In genomic region chr6:94582055-94582454, GRCm38 (mm10) we compare ENCODE assay signal across 24 mouse cellular contexts.
"Had no signal": no experiment of that assay in that cellular context is flagged by ENCODE, and none has a peak within 500 bp of the region (broad histone marks: within the 10 kb centered on the region; RNA-seq: fewer than 3 reads in every experiment).

No protein-coding gene starts in this region.

- H3K9me3 ChIP-seq: heart, embryonic 13.5 days; heart, embryonic 15.5 days; hindbrain, embryonic 13.5 days; hindbrain, embryonic 15.5 days; intestine, embryonic 15.5 days; kidney, embryonic 15.5 days; limb, embryonic 13.5 days; limb, embryonic 15.5 days; liver, embryonic 12.5 days had no signal

- H3K4me2 ChIP-seq: heart, embryonic 11.5 days; heart, embryonic 13.5 days; heart, embryonic 15.5 days; hindbrain, embryonic 13.5 days; hindbrain, embryonic 15.5 days; intestine, embryonic 15.5 days; kidney, embryonic 15.5 days; limb, embryonic 13.5 days; limb, embryonic 15.5 days; liver, embryonic 12.5 days had no signal

- H3K4me3 ChIP-seq: heart, adult 2 months; heart, embryonic 13.5 days; heart, embryonic 15.5 days; hindbrain, embryonic 13.5 days; hindbrain, embryonic 15.5 days; intestine, embryonic 15.5 days; kidney, embryonic 15.5 days; limb, embryonic 13.5 days; limb, embryonic 15.5 days; liver, embryonic 12.5 days had no signal

- DNase-seq: gastrocnemius, postnatal 14 days; gastrocnemius, postnatal 36 days; heart, adult 2 months; heart, postnatal 4 days; kidney, adult 11 months; kidney, adult 2 months; kidney, adult 9 months; kidney, postnatal 14 days; kidney, postnatal 36 days; layer of hippocampus, adult 9-11 months; layer of hippocampus, postnatal 36 days; left cerebral cortex, postnatal 4 days had no signal

- H3K4me1 ChIP-seq: intestine, embryonic 15.5 days; kidney, embryonic 15.5 days; limb, embryonic 15.5 days; liver, embryonic 12.5 days had no signal

- H3K27me3 ChIP-seq: heart, embryonic 13.5 days; heart, embryonic 15.5 days; hindbrain, embryonic 13.5 days; hindbrain, embryonic 15.5 days; intestine, embryonic 15.5 days; kidney, embryonic 15.5 days; limb, embryonic 15.5 days; liver, embryonic 12.5 days had no signal

- ATAC-seq: hindbrain, postnatal 0 days; intestine, embryonic 15.5 days; liver, embryonic 12.5 days had no signal

- H3K27ac ChIP-seq: heart, adult 2 months; heart, embryonic 13.5 days; heart, embryonic 15.5 days; hindbrain, embryonic 13.5 days; hindbrain, embryonic 15.5 days; hindbrain, postnatal 0 days; intestine, embryonic 15.5 days; kidney, embryonic 15.5 days; kidney, postnatal 0 days; limb, embryonic 13.5 days; limb, embryonic 15.5 days; liver, embryonic 12.5 days had no signal

- H3K36me3 ChIP-seq: heart, embryonic 13.5 days; heart, embryonic 15.5 days; hindbrain, embryonic 13.5 days; hindbrain, embryonic 15.5 days; intestine, embryonic 15.5 days; kidney, embryonic 15.5 days; limb, embryonic 13.5 days; limb, embryonic 15.5 days; liver, embryonic 12.5 days had no signal

- H3K9ac ChIP-seq: heart, embryonic 13.5 days; heart, embryonic 15.5 days; hindbrain, embryonic 13.5 days; hindbrain, embryonic 15.5 days; intestine, embryonic 15.5 days; kidney, embryonic 15.5 days; limb, embryonic 15.5 days; liver, embryonic 12.5 days had no signal
